Mouse (Mus musculus) embryo, embryonic 10.5 days (tissue): ENCODE results near the gene Tectb.

Experiments used
- DNase-seq: peaks from one replicate; pipeline ENCODE4 v3.0.0-alpha.2; 2015; ENCODE audit warnings: low spot score

Tectb gene

GRCm38 (mm10) chr19:55209084-55209483 lies 28.6 kb downstream of the Tectb start:
- no peak for DNase-seq

GRCm38 (mm10) chr19:55211698-55212097 lies 31.2 kb downstream of the Tectb start:
- DNase-seq: no peak

GRCm38 (mm10) chr19:55213617-55214340 lies 33.2 kb downstream of the Tectb start:
- DNase-seq: no peak

GRCm38 (mm10) chr19:55216876-55217275 lies 36.3 kb downstream of the Tectb start:
- DNase-seq: no peak

GRCm38 (mm10) chr19:55217365-55217764 lies 36.8 kb downstream of the Tectb start:
- no peak for DNase-seq

- peak; percentile 96 for DNase-seq
These were observed 37.7 kb downstream of the Tectb start for GRCm38 (mm10) chr19:55218192-55218739.

GRCm38 (mm10) chr19:55218741-55219221 lies 38.2 kb downstream of the Tectb start:
- no peak for DNase-seq

GRCm38 (mm10) chr19:55219359-55219758 lies 38.8 kb downstream of the Tectb start:
- DNase-seq: no peak

GRCm38 (mm10) chr19:55221208-55221607 lies 40.7 kb downstream of the Tectb start:
- no peak for DNase-seq

- no peak for DNase-seq
These were observed 41.7 kb downstream of the Tectb start for GRCm38 (mm10) chr19:55222268-55222667.

GRCm38 (mm10) chr19:55226621-55227020 lies 46.1 kb downstream of the Tectb start:
- DNase-seq: no peak

GRCm38 (mm10) chr19:55227135-55227534 lies 46.6 kb downstream of the Tectb start:
- no peak for DNase-seq

GRCm38 (mm10) chr19:55231081-55231480 lies 50.5 kb downstream of the Tectb start:
- DNase-seq: no peak

GRCm38 (mm10) chr19:55232136-55232535 lies 51.6 kb downstream of the Tectb start:
- DNase-seq: no peak

GRCm38 (mm10) chr19:55236026-55236425 lies 55.5 kb downstream of the Tectb start:
- DNase-seq: no peak

- no peak for DNase-seq
These were observed 56.0 kb downstream of the Tectb start for GRCm38 (mm10) chr19:55236564-55236963.

GRCm38 (mm10) chr19:55239766-55240426 lies 59.4 kb downstream of the Tectb start:
- DNase-seq: no peak

GRCm38 (mm10) chr19:55241186-55241645 lies 60.7 kb downstream of the Tectb start, which contains the start of gene Gucy2g:
Gucy2g (minus strand) TSS chr19:55241236.
- no peak for DNase-seq

GRCm38 (mm10) chr19:55244791-55245231 lies 64.3 kb downstream of the Tectb start:
- DNase-seq: peak; percentile 51
